In genomic region chr13:12478301-12478700, GRCm38 (mm10) we compare ENCODE assay signal across 26 mouse cellular contexts. TPM values are rescaled to one million over a fixed set of nuclear protein-coding genes. Genes with fewer than 3 reads are reported as not detected.
DNase-seq lines count a peak whose midpoint lies in the region; ATAC-seq and TF ChIP-seq lines count a peak whose summit lies in the region.
"Had no signal": no experiment of that assay in that cellular context is flagged by ENCODE, and none has a peak within 500 bp of the region (broad histone marks: within the 10 kb centered on the region; RNA-seq: fewer than 3 reads in every experiment).

No protein-coding gene starts in this region.

- H3K4me3 ChIP-seq in kidney, embryonic 15.5 days (replicated peaks) = no peak overlapping the region
- H3K4me3 ChIP-seq in heart, adult 2 months = no peak overlapping the region
- H3K4me3 ChIP-seq: embryonic facial prominence, embryonic 15.5 days; forebrain, embryonic 15.5 days; heart, embryonic 15.5 days; limb, embryonic 13.5 days; liver, embryonic 13.5 days; neural tube, embryonic 15.5 days; stomach, embryonic 15.5 days had no signal

- H3K9ac ChIP-seq in kidney, embryonic 15.5 days = no peak overlapping the region
- H3K9ac ChIP-seq in heart, adult 2 months (ENCODE audit: low read depth, low read length) = no peak overlapping the region
- H3K9ac ChIP-seq: embryonic facial prominence, embryonic 15.5 days; forebrain, embryonic 15.5 days; heart, embryonic 15.5 days; limb, embryonic 13.5 days; liver, embryonic 13.5 days; neural tube, embryonic 15.5 days; stomach, embryonic 15.5 days had no signal

- intact Hi-C loops in heart, adult 2 months (cut with DNase I) = no loop called here
- intact Hi-C loops in heart, postnatal 36 days (cut with DNase I) = no loop called here

- 45% methylated on average over 15 of the region's 15 CpGs for WGBS in kidney, embryonic 15.5 days
- WGBS in heart, adult 2 months = 77% methylated on average over 15 of the region's 15 CpGs

- H3K27me3 ChIP-seq in kidney, embryonic 15.5 days = no peaks in the 10 kb centered on the region
- H3K27me3 ChIP-seq in heart, adult 2 months (ENCODE audit: control insufficient read depth, insufficient read depth, low read length) = no peaks in the 10 kb centered on the region
- H3K27me3 ChIP-seq: embryonic facial prominence, embryonic 15.5 days; forebrain, embryonic 15.5 days; heart, embryonic 15.5 days; limb, embryonic 13.5 days; liver, embryonic 13.5 days; neural tube, embryonic 15.5 days; stomach, embryonic 15.5 days had no signal

- no peak for TF ChIP-seq EP300 in heart, adult 2 months (IDR thresholded peaks at IDR 0.05; ENCODE audit: insufficient read depth, low read depth, low read length)

- peaks cover 6% of the 10 kb centered on the region; the same call in 1 of the 2 replicates for H3K4me1 ChIP-seq in kidney, embryonic 15.5 days
- H3K4me1 ChIP-seq in heart, adult 2 months (ENCODE audit: control insufficient read depth, insufficient read depth, low read length) = no peaks in the 10 kb centered on the region
- H3K4me1 ChIP-seq: embryonic facial prominence, embryonic 15.5 days; forebrain, embryonic 15.5 days; heart, embryonic 15.5 days; limb, embryonic 13.5 days; liver, embryonic 13.5 days; neural tube, embryonic 15.5 days; stomach, embryonic 15.5 days had no signal

- DNase-seq in testis, postnatal 14 days (ENCODE audit: low spot score) = peak; percentile 21
- DNase-seq in testis, postnatal 10 days (ENCODE audit: low spot score) = no peak
- peak; percentile 91 for DNase-seq in kidney, adult 11 months
- DNase-seq in kidney, postnatal 36 days = peak; percentile 85 to 92
- DNase-seq in heart, adult 2 months = no peak
- no peak for DNase-seq in cerebellum, postnatal 36 days
- DNase-seq in heart, postnatal 36 days = no peak
- DNase-seq: adrenal gland, postnatal 14 days; cerebellum, adult 8-10 months; gastrocnemius, postnatal 10 days; heart, adult 18-20 months; layer of hippocampus, postnatal 36 days; liver, embryonic 13.5 days; lung, adult 2 months; lung, postnatal 14 days had no signal

- no peak overlapping the region for H3K27ac ChIP-seq in kidney, embryonic 15.5 days
- H3K27ac ChIP-seq in heart, adult 2 months = no peak overlapping the region
- H3K27ac ChIP-seq: embryonic facial prominence, embryonic 15.5 days; forebrain, embryonic 15.5 days; heart, embryonic 15.5 days; hindbrain, postnatal 0 days; limb, embryonic 13.5 days; liver, embryonic 13.5 days; neural tube, embryonic 15.5 days; stomach, embryonic 15.5 days had no signal

- H3K79me2 ChIP-seq in heart, adult 2 months (replicated peaks; ENCODE audit: control insufficient read depth, insufficient read depth, low read length) = no peaks in the 10 kb centered on the region

- no peak for TF ChIP-seq POLR2A in heart, adult 2 months (IDR thresholded peaks at IDR 0.05; ENCODE audit: insufficient read depth, low read depth, low read length)

- no peaks in the 10 kb centered on the region for H3K9me3 ChIP-seq in kidney, embryonic 15.5 days (replicated peaks)
- H3K9me3 ChIP-seq: embryonic facial prominence, embryonic 15.5 days; forebrain, embryonic 15.5 days; G1E; heart, embryonic 15.5 days; limb, embryonic 13.5 days; liver, embryonic 13.5 days; neural tube, embryonic 15.5 days; stomach, embryonic 15.5 days had no signal

- TF ChIP-seq CTCF in heart, adult 2 months (IDR thresholded peaks at IDR 0.05) = no peak

- ATAC-seq in kidney, embryonic 15.5 days (replicated peaks; ENCODE audit: low FRiP score) = peak; percentile 81
- ATAC-seq: forebrain, embryonic 15.5 days; hindbrain, postnatal 0 days; intestine, embryonic 16.5 days had no signal

- no peak overlapping the region for H3K4me2 ChIP-seq in kidney, embryonic 15.5 days
- H3K4me2 ChIP-seq: embryonic facial prominence, embryonic 15.5 days; forebrain, embryonic 15.5 days; heart, embryonic 15.5 days; limb, embryonic 13.5 days; liver, embryonic 13.5 days; midbrain, embryonic 11.5 days; neural tube, embryonic 15.5 days; stomach, embryonic 15.5 days had no signal

- H3K36me3 ChIP-seq in kidney, embryonic 15.5 days = no peaks in the 10 kb centered on the region
- H3K36me3 ChIP-seq in heart, adult 2 months (ENCODE audit: control insufficient read depth, insufficient read depth, low read length) = no peaks in the 10 kb centered on the region
- H3K36me3 ChIP-seq: embryonic facial prominence, embryonic 15.5 days; forebrain, embryonic 15.5 days; G1E; heart, embryonic 15.5 days; limb, embryonic 13.5 days; liver, embryonic 13.5 days; neural tube, embryonic 15.5 days; stomach, embryonic 15.5 days had no signal

RNA-seq across cellular contexts. Expression of gene Lgals8, which starts 13.6 kb away (rescaled TPM):
- 20.4 and 22.5 TPM in 2 replicates for polyA plus RNA-seq in kidney, embryonic 15.5 days (2015; fragmentation: Nextera tagmentation; extraction: Ambion mirVana)
- 10 to 100 TPM; 35.9 to 39.7 TPM for total RNA-seq in heart, adult 2 months (2021)
- 28.1 and 50.4 TPM in 2 replicates for polyA plus RNA-seq in heart, adult 2 months (2012; rRNA removed)
- total RNA-seq in heart, postnatal 36 days (2021) = 10 to 100 TPM; 39.4 to 42.8 TPM

RNA-seq across cellular contexts. Expression of gene Edaradd, which starts 41.9 kb away (rescaled TPM):
- polyA plus RNA-seq in kidney, embryonic 15.5 days (2015; fragmentation: Nextera tagmentation; extraction: Ambion mirVana) = 2.4 TPM in 2 replicates
- total RNA-seq in heart, adult 2 months (2021) = under 1 TPM; 0.05 to 0.09 TPM
- 0.08 and 0.09 TPM in 2 replicates for polyA plus RNA-seq in heart, adult 2 months (2012; rRNA removed)
- total RNA-seq in heart, postnatal 36 days (2021) = under 1 TPM in 1 of 2 experiments, not detected in 1; 0.05 TPM

Comparison
In these comparisons a context has a peak if more than half of its experiments do, and no peak if none do; other contexts are left out.
1. DNase-seq: peak in testis, postnatal 14 days (single experiment), kidney, adult 11 months (single experiment) and kidney, postnatal 36 days (2 of 2); none in testis, postnatal 10 days (single experiment), heart, adult 2 months (0 of 2), cerebellum, postnatal 36 days (0 of 2) and heart, postnatal 36 days (0 of 2).